ENCODE assay signal across 16 mouse cellular contexts in the genomic region with DNA sequence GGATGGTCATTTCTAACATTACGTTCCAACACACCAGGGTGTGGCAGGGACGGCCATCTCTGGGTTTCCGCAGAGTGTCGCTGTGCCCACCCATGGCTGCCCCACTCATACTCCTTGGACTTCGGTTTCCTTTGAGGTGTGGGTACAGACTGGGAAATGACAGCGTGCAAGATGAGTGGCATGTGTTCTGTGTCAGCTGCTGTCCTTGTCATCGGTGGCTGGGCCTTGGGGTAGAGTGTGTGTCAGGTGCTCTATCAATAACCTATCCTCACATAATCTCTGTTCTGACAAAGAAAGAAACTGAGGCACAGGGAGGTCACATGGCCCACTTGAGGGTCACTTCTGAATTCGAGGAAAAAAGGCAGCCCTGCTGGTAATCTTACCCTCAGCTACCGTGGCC. TPM values are rescaled to one million over a fixed set of nuclear protein-coding genes. Genes with fewer than 3 reads are reported as not detected.
"Had no signal": no experiment of that assay in that cellular context is flagged by ENCODE, and none has a peak within 500 bp of the region (broad histone marks: within the 10 kb centered on the region; RNA-seq: fewer than 3 reads in every experiment).

No protein-coding gene starts in this region.

- H3K4me2 ChIP-seq: lung, embryonic 15.5 days; midbrain, embryonic 11.5 days; neural tube, embryonic 15.5 days had no signal

- DNase-seq: kidney, adult 11 months; kidney, adult 9 months; kidney, postnatal 36 days; layer of hippocampus, adult 9-11 months; layer of hippocampus, postnatal 36 days; lung, postnatal 14 days; thymus, postnatal 14 days had no signal

- H3K27me3 ChIP-seq: lung, embryonic 15.5 days; megakaryocyte, embryonic 14.5 days; neural tube, embryonic 15.5 days had no signal

- H3K9me3 ChIP-seq: lung, embryonic 15.5 days; megakaryocyte, embryonic 14.5 days; neural tube, embryonic 15.5 days had no signal

- H3K9ac ChIP-seq: lung, embryonic 15.5 days; neural tube, embryonic 15.5 days had no signal

- H3K27ac ChIP-seq: kidney, postnatal 0 days; lung, embryonic 15.5 days; macrophage; neural tube, embryonic 15.5 days had no signal

- H3K4me3 ChIP-seq: lung, embryonic 15.5 days; megakaryocyte, embryonic 14.5 days; neural tube, embryonic 15.5 days had no signal

RNA-seq across cellular contexts. Expression of a gene that starts 14.7 kb away (rescaled TPM):
- polyA plus RNA-seq: liver, embryonic 16.5 days; lung, embryonic 15.5 days; macrophage; midbrain, embryonic 11.5 days; midbrain, postnatal 0 days; neural tube, embryonic 11.5 days had no signal
